Mouse (Mus musculus) kidney, adult 11 months (tissue): Measurements from ENCODE around the gene Cyp11a1.

ENCODE experiments used
- DNase-seq: peaks from one replicate; pipeline ENCODE4 v3.0.0; 2022

Gene Cyp11a1

DNA sequence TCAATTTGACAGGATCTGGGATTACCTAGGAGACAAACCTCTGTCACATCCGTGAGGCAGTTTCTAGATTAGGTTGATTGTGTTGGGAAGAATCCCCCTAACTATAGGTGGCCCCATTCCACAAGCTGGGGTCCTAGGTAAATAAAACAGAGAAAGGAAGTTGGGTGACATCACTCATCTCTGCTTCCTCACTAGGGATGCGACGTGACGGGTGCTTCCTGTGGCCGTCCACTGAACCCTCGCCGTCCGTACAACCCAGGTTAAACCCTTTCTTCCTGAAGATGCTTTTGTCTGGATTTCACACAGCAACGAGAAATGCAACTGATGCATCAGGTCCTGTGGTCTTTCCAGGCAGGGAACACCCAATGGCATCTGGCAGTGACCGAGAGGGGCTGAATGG, 40.9 kb downstream of the Cyp11a1 start:
- peak; percentile 57 for DNase-seq

DNA sequence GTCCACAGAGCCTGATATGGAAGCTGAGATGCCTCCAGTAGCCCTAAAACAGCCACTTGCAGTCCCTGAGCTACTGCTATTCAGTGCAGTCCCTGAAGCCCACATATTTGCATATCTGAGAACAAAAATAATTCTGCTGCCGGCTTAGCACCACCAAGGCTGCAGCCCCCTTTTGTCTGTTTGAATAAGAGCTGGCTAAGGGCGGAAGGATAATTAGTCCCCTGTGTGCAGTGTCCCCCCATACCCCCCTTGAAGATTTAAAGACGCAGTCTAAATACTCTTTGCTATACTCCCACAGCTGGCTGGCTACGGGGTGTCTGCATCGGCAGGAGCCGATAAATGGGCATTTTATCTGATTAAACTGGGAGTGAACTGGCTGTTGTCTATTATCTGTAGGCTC, 42.4 kb downstream of the Cyp11a1 start:
- no peak for DNase-seq

DNA sequence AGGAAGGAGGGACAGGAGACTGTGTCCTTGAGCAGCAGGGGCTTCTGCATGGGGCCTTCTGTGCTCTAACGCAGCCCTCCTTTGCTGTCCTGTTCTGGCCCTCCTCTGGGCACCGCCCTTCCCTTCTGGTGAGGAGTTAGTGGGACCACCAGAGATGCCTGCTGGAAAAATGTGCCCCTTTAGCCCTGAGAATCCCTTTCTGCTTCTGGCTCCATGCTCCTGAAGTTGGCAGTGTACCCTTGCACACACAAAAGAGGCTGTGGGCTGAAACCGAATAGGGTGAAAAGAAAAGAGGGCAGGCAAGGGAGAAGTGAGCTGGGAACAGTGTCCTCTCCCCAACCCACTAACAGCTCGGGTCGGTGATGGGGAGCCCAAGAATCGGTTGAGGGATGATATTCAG, 43.0 kb downstream of the Cyp11a1 start:
- DNase-seq, result no peak

DNA sequence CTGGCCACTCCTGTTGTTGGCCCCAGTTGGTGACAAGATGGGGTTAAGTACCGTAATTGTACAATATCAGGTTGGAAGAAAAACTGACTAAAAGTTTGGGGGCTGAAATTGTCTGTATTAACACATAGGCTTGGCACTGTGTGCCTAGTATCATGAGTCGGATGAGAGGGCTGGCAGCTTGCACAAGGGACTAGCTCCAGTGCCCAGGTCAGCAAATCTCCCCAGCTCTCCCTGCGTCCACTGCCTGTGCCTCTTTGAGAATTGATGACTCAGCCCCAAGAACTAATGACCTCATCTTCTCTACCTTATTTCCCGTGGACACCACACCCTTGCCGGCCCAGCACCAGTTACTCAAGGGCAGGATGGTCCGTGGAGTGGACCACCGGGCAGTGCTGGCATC, 43.6 kb downstream of the Cyp11a1 start:
- DNase-seq, result no peak

DNA sequence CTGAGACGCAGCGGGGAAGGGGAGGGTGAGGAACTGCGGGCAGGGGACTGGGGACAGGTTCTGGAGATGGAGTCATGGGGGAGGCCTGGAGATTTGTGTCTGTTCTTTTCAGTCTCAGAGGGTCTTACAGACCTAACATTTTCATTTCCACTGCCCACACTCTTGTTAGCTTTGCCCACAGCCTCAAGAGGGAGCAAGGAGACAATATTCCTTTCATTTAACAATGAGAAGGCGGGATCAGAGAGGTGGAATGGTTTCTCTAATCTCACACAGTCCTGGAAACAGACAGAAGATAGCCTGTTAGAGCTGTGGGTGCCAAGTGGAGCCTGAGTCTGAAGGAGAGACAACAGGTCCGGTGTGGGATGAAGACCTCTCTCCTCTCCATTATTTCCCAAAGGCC, 45.7 kb downstream of the Cyp11a1 start:
- no peak for DNase-seq

DNA sequence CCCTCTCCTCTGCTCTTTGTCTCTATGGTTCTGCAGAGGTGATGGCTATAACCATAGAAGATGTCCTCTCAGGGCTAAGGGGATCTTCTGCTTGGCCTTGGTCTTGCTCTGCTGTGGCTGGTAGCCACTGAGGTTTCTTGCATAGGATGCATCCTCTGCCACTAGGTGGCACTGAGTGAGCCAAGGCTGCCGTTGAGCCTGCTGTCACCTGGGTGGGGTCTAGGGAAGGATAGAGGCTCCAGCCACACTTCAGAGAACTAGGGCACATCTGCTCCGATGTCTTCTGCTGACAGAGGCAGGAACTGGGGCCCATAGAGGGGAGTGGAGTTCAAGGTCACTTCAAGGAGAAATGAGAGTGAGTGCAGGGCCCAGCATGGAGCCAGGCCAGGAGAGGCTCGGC, 46.9 kb downstream of the Cyp11a1 start:
- DNase-seq, result peak; percentile 24

DNA sequence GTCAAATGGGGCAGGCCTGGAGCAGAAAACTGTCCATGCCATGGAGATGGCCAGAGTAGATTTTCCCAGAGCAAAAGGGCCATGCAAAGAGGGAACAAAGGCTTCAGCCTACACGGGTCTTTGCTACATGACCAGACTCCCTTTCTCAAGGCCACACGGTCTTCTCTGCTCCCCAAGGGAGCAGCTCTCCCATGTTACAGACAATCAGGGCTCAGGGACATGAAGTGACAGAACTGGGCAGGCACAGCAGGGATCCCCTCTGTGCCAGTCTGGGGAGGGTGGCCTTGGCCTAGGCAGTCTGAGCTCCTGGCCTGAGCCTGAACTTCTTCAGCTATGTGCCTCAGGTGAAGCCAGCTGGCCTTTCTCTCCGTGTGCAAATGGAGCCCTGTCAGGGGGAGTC, 47.3 kb downstream of the Cyp11a1 start:
- no peak for DNase-seq

DNA sequence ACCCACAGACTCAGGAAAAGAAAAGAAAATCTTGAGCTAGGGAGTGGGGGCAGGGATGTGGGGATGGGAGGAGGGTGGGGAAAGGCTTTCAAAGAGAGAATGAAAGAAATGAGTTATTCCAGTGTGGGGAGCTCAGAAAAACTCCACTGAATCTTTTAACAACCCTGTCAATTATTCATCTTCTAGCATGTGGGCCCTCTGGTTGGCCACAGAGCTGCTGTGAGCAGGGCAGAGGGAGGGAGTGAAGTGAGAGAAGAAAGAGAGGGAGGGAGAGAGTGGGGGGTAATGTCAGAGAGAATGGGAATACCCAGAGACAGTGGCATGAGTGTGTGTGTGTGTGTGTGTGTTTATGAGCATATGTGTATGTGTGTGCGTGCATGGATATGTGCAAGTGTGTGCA, 47.8 kb downstream of the Cyp11a1 start:
- DNase-seq, result no peak

DNA sequence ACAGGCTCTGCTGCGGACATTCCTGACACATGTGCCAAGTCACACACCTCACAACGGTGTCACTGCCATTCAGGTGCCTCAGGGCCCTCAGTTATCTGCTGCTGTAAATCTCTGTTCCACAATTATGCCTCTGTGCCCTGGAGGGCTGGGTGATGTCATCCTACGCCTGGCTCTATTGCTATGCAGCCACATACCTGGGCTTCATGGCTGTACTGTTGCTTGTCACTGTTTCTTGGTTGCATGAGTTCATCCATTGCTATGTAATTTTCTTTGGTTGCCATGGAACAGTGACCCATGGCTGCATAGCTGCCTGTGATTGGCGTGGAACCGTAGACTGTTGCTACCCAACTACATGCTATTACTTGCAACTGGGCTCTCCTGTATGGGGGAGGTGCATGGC, 49.5 kb downstream of the Cyp11a1 start:
- DNase-seq, result peak; percentile 46

DNA sequence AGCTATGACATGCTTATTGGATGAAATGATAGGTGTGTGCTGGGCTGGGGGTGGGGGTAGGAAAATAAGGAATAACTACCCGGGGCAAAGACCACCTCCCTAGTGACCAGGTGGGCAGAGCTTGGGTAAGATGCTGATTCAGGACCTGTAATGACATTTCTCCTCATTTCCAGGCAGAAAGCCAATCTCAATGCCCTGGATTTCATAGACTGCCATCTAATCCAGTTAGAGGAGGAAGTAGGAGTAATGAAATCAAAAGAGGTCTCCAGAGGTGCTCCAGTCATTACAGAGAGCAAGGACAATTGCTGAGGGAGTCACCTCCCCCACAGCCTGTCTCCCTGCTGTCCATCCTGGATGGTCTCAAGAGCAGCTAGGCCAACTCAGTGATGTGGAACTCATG, 53.7 kb downstream of the Cyp11a1 start:
- DNase-seq, result no peak

DNA sequence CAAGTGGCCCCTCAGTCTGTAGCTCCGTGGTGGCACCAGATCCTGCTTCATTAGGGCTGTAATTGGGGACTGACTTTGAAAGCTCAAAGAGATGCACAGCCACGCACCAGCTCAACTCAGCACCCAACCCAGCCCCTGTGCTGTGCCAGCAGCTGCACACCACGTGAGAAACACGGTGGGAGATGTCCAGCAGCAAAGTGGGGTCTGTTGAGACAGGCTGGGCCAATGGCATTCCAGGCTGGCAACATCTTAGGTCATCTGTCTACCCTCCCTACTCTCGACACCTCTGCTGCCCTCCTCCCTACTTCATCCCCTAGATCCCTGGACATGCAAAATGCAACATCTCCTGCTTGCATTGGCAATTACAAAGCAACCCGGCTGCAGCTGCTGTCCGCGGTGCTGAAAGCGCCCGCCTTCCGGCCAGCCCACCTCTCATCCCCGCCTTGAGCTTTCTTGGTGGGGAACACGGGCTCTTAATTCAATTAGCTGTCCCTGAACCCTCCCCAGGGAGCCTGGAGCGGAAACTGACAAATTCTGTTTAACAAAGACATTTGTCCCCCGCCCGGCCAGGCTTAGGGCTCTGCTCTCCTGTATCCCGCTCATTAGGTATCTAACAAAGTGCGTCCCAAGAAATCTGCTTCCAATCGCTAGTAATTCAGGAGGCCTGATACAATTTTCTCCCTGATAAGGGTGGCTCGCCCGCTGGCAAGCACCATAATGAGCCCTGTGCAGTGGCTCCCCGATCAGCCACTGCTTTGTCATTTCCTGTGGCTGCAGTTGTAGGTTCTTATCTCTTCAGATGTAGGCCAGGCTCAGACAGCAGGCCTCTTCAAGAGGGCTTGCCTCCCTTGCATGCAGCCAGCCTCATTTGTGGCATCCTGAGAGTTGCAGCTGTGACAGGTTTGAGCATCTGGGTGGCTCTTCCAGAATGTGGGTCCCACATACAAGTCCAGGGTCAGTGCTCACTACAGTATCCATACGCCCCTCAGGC, 54.8 kb downstream of the Cyp11a1 start:
- no peak for DNase-seq

DNA sequence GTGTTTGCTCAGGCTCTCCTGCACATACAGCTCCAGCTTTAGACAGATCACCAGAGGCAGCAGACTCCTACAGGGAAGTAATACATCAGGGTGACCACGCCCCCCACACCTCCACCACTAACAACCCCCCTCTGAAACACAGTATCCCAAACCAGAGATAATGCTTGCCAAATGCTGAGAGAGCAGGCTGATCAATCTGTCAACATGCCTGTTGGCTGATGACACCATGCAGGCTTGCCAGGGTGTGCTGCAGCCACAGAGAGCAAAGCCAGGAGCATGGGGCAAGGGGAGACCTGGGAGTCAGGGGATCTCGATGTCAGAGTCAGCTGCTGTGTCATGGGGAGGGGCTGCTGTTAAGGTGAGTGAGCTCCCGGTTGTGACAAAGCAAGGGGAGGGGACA, 57.3 kb downstream of the Cyp11a1 start, which contains the start of gene Stra6:
Stra6 (plus strand) TSS at position 258 of the 400 bp plus-strand sequence.
- no peak for DNase-seq

DNA sequence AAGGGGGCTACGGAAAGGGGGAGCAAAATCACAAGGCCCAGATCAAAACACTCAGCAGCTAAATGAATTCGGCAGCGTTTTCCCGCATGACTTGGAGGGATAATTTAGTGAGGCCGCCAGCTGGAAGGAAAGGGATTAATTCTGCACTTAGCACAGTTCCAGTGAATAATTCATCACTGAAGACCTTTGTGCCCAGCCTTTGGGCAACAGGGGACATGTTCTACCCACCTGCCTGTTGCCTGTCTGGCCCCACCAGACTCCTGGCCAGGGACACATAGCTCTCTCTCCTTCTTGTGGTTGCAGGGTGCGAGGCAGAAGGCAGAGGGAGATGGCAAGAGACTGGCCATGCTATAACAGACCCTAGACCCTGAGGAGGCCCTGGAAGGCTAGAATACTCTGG, 59.3 kb downstream of the Cyp11a1 start:
- DNase-seq, result no peak

DNA sequence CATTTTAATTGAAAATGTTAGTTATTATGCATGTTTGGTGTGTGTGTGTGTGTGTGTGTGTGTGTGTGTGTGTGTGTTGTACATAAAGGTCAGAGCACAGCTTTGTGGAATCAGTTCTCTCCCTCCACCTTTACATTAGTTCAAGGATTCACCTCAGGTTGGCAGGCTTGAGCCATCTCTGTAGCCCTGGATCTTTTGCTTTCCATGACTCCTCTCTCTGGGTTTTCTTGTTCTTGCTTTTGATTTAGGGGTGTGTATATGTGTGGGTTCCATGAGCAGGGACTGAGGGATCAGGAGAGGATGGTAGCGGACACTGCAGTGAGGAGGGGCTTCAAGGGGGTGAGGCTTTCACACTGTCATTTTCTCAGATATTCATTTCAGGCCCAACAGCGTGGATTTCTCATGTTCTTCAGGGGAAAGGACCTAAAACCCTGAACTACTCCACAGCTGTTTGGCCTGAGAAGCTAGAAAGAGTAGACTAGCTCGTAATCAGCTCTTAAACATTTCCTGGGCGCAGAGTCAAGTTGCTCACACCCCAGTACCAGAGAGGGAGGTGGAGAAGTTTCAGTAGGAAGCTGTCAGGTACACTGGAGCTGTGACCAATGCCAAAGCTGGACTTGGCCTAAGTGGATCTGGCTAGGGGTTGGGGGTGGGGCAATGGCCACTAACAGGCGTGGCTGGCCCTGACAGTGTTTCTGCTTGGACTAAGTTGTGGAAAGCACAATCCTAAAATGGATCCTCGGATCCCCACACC, 59.9 kb downstream of the Cyp11a1 start:
- DNase-seq, result no peak

DNA sequence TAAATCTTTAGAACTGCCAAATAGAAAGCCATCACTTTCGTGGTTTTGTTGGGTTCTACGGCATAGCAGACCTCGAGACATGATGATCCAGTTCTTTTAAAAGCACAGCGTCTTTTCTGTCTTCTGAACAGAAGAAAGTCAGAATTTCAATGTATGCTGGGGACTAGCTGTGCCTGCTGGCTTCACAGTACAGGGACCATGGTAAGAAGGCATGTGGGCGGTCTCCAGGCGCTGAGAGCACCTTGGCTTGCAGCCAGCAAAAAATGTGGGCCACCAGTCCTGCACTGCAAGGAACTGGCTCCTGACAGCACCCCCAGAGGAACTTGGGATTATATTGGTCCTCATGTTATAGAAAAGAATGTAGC, 60.5 kb downstream of the Cyp11a1 start:
- no peak for DNase-seq

DNA sequence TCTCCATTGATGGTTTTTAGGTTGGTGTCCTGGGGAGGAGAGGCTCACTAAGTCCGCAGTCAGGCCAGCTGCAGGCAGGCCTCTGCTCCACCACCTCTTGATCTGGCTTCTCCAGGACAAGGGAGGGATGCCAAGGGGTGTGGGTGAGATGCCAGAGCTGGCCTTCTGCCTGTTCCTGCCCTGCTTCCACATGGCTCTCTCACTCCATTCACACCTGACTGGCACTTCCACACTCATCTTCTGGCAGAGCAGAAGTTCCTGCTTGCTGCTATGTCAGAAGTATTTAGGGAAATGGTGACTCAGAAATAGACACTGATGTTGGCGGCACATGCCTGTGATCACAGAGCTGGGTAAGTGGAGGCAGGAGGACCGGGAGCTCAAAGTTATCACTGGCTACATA, 61.3 kb downstream of the Cyp11a1 start:
- no peak for DNase-seq

DNA sequence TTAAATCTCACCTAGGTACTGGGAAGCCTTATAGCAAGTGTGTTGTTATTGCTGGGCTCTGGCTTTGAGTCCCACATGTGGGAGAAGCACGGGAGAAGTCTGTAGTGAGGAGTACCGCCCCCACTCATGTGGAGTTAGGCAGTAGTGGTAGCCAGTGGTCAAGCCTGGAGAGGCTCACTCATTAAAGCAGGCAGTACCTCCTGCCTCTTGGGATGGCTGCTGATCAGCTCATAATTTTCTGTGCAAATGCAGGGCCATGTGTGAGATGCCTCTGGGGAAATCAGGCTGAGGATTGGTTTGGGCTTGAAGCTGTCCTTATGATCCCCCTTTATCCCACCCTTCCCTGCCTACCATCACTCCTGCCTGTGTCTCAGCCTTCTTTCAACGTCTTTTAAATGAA, 68.3 kb downstream of the Cyp11a1 start:
- no peak for DNase-seq
